Mouse (Mus musculus): ENCODE measurements around the gene Tbx2. TPM values are rescaled to one million over a fixed set of nuclear protein-coding genes. Genes with fewer than 3 reads are reported as not detected.

Tbx2 gene
- polyA plus RNA-seq, 1 experiment from 2014 or later = 14.2 TPM

GRCm38 (mm10) chr11:85876059-85876788 is 43.9 kb downstream of the Tbx2 start:
- Histone ChIP-seq H3K4me3 (no peak overlapping the region), H3K4me2 (peak overlapping the region; percentile 26; the same call in 1 of the 2 replicates), H3K27ac (no peak overlapping the region), H3K4me1 (no peaks in the 10 kb centered on the region), H3K9ac (no peak overlapping the region), H3K27me3 (peaks cover 13% of the 10 kb centered on the region), H3K9me3 (no peaks in the 10 kb centered on the region), H3K36me3 (no peaks in the 10 kb centered on the region)
- 42% methylated on average over 24 of the region's 24 CpGs for WGBS
- ATAC-seq (ENCODE audit: insufficient number of reproducible peaks, insufficient read depth, low FRiP score, low TSS enrichment, low read depth) = no peak

- WGBS = 35% methylated on average over 4 of the region's 4 CpGs
- Histone ChIP-seq H3K27me3 (peaks cover 72% of the 10 kb centered on the region), H3K36me3 (no peaks in the 10 kb centered on the region), H3K4me3 (no peak overlapping the region), H3K4me1 (peaks cover 14% of the 10 kb centered on the region), H3K27ac (no peak overlapping the region), H3K9ac (no peak overlapping the region), H3K4me2 (no peak overlapping the region), H3K9me3 (no peaks in the 10 kb centered on the region)
- no peak for ATAC-seq (ENCODE audit: insufficient number of reproducible peaks, insufficient read depth, low FRiP score, low TSS enrichment, low read depth)
These were observed 52.1 kb downstream of the Tbx2 start for GRCm38 (mm10) chr11:85884498-85884897.

GRCm38 (mm10) chr11:85885665-85886428 is 53.5 kb downstream of the Tbx2 start, which contains the start of gene Tbx4:
Tbx4 (plus strand) TSS chr11:85886422.
- Histone ChIP-seq H3K27ac (no peak within 1 kb of the TSS), H3K4me1 (peaks cover 24% of the 10 kb centered on the region), H3K9me3 (no peaks in the 10 kb centered on the region), H3K4me3 (peak within 1 kb of the TSS; percentile 15), H3K36me3 (no peaks in the 10 kb centered on the region), H3K27me3 (peaks cover 78% of the 10 kb centered on the region), H3K9ac (no peak within 1 kb of the TSS), H3K4me2 (peak within 1 kb of the TSS; percentile 33)
- ATAC-seq (ENCODE audit: insufficient number of reproducible peaks, insufficient read depth, low FRiP score, low TSS enrichment, low read depth) = no peak
- 18% methylated on average over 21 of the region's 28 CpGs for WGBS

- H3K36me3 ChIP-seq = no peaks in the 10 kb centered on the region
- no peak for ATAC-seq (ENCODE audit: insufficient number of reproducible peaks, insufficient read depth, low FRiP score, low TSS enrichment, low read depth)
- H3K4me3 ChIP-seq = peak overlapping the region; percentile 15
- WGBS = 3% methylated on average over 22 of the region's 22 CpGs
- H3K27me3 ChIP-seq = peaks cover 79% of the 10 kb centered on the region
- no peak overlapping the region for H3K27ac ChIP-seq
- peaks cover 29% of the 10 kb centered on the region for H3K4me1 ChIP-seq
- no peak overlapping the region for H3K9ac ChIP-seq
- peak overlapping the region; percentile 33 for H3K4me2 ChIP-seq
- no peaks in the 10 kb centered on the region for H3K9me3 ChIP-seq
These were observed 54.1 kb downstream of the Tbx2 start for GRCm38 (mm10) chr11:85886429-85886785.

GRCm38 (mm10) chr11:85887273-85887672 is 54.9 kb downstream of the Tbx2 start:
- H3K4me2 ChIP-seq = no peak overlapping the region
- no peak overlapping the region for H3K9ac ChIP-seq
- H3K27ac ChIP-seq = no peak overlapping the region
- H3K4me3 ChIP-seq = no peak overlapping the region
- no peak for ATAC-seq (ENCODE audit: insufficient number of reproducible peaks, insufficient read depth, low FRiP score, low TSS enrichment, low read depth)
- WGBS = 25% methylated on average over 6 of the region's 6 CpGs
- H3K36me3 ChIP-seq = no peaks in the 10 kb centered on the region
- peaks cover 84% of the 10 kb centered on the region for H3K27me3 ChIP-seq
- no peaks in the 10 kb centered on the region for H3K9me3 ChIP-seq
- peaks cover 29% of the 10 kb centered on the region for H3K4me1 ChIP-seq

DNA sequence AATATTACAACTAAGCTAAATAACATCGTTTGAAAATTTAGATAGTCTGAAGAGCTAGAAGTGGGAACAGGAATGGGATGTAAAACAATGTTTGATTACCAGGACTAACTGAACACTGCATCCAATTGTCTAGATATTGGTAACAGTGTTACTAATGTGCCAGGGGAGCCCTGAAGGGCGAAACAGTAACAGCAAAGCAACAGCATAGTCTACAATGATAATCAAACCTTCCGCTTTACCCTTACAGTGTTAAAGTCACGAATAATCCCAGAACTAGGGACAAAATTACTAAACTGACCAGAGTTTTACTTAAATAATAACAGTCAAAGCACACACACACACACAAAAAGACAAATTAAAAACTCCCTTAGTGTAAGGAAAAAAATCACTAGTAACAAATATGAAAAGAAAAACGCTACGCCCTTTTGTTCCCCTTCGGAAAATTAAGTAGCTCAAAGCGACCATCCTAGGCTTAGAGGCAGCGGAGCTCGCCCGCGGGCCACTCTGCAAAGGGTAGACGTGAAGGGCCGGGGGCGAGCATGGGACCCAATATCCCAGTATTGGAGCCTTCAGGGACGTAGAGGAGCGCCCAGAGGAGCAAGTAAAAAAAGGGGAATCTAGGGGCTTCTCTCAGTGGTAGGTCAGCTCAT is 55.6 kb downstream of the Tbx2 start:
- H3K4me3 ChIP-seq = peak overlapping the region; percentile 15
- H3K4me1 ChIP-seq = peaks cover 29% of the 10 kb centered on the region
- 3% methylated on average over 17 of the region's 17 CpGs for WGBS
- ATAC-seq (ENCODE audit: insufficient number of reproducible peaks, insufficient read depth, low FRiP score, low TSS enrichment, low read depth) = no peak
- 0 out of 2 replicates have a peak overlapping the region, but pooled peaks have one; percentile 32 for H3K9ac ChIP-seq
- no peaks in the 10 kb centered on the region for H3K36me3 ChIP-seq
- H3K27me3 ChIP-seq = peaks cover 88% of the 10 kb centered on the region
- H3K9me3 ChIP-seq = no peaks in the 10 kb centered on the region
- peak overlapping the region; percentile 38 for H3K4me2 ChIP-seq
- no peak overlapping the region for H3K27ac ChIP-seq

DNA sequence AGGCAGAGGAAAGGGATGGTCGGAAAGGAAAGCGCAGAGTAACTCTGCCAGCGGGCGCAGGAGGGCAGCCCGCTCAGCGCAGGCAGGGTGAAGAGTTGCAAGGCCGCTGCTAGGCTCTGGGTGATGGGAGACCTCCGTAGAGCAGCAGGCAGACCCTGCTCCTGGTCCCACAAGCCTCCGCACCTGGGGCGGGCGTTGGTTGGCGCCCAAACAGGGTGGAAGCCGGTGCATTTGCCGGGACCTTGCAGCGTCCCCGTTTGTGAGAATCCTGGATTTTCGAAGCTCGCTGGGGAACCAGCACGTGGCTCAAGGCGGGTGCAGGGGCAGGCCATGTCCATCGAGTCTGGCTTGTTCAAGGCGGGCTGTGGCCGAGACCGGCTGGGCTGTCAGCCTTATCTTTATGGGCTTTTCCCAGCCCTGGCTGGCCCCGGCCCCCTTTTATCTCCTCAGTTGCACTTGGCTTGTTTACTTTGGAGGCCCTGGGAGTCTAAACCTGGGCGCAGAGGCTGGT is 56.2 kb downstream of the Tbx2 start:
- Histone ChIP-seq H3K9me3 (no peaks in the 10 kb centered on the region), H3K9ac (0 out of 2 replicates have a peak overlapping the region, but pooled peaks have one; percentile 32), H3K4me1 (peaks cover 29% of the 10 kb centered on the region), H3K36me3 (no peaks in the 10 kb centered on the region), H3K27me3 (peaks cover 91% of the 10 kb centered on the region), H3K27ac (no peak overlapping the region), H3K4me2 (peak overlapping the region; percentile 38), H3K4me3 (peak overlapping the region; percentile 15)
- no peak for ATAC-seq (ENCODE audit: insufficient number of reproducible peaks, insufficient read depth, low FRiP score, low TSS enrichment, low read depth)
- 8% methylated on average over 26 of the region's 26 CpGs for WGBS

DNA sequence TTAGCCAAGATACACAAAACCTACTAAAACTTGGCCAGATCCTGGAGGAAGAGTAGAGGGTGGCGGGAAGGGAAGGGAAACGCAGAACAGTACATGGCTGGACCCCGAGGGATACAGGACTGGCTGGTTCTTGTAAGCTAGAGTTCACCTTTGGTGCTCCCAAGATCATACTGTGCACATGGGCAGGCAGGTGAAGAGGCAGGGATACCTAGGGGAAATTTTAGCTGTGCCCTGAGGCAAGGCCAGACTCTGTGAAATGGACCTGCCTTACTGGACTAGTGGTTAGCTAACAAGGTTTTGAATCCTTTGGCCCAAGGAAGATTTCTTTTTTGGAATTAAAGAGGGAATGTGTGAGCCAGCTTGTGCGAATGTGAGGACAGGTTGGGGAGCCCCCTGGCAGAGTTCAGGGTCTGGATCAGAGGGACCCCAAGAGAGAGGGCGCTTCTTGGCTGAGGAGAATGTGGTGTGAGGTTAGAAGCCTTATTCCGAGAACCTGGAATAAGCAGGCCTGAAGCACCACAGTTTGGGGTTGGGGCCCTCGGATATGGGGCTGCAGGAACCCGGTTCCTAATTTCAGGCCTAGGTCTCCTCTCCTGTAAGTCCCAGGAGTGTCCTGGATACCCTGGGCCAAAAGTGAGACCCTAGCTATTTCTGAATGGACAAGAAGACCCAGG is 56.8 kb downstream of the Tbx2 start:
- Histone ChIP-seq H3K4me3 (no peak overlapping the region), H3K27me3 (peaks cover 93% of the 10 kb centered on the region), H3K27ac (no peak overlapping the region), H3K4me2 (no peak overlapping the region), H3K36me3 (no peaks in the 10 kb centered on the region), H3K4me1 (peaks cover 29% of the 10 kb centered on the region), H3K9ac (no peak overlapping the region), H3K9me3 (no peaks in the 10 kb centered on the region)
- 41% methylated on average over 8 of the region's 8 CpGs for WGBS
- no peak for ATAC-seq (ENCODE audit: insufficient number of reproducible peaks, insufficient read depth, low FRiP score, low TSS enrichment, low read depth)

- H3K4me2 ChIP-seq = peak overlapping the region; percentile 14; the same call in 1 of the 2 replicates
- H3K27me3 ChIP-seq = peaks cover 93% of the 10 kb centered on the region
- no peaks in the 10 kb centered on the region for H3K36me3 ChIP-seq
- WGBS = 5% methylated on average over 47 of the region's 47 CpGs
- no peak overlapping the region for H3K27ac ChIP-seq
- H3K4me3 ChIP-seq = peak overlapping the region; percentile 19
- peaks cover 33% of the 10 kb centered on the region for H3K4me1 ChIP-seq
- no peaks in the 10 kb centered on the region for H3K9me3 ChIP-seq
- ATAC-seq (ENCODE audit: insufficient number of reproducible peaks, insufficient read depth, low FRiP score, low TSS enrichment, low read depth) = no peak
- H3K9ac ChIP-seq = no peak overlapping the region
These were observed 57.6 kb downstream of the Tbx2 start for GRCm38 (mm10) chr11:85889730-85890562.

GRCm38 (mm10) chr11:85890563-85890845 is 58.2 kb downstream of the Tbx2 start:
- H3K27me3 ChIP-seq = peaks cover 93% of the 10 kb centered on the region
- no peak overlapping the region for H3K27ac ChIP-seq
- H3K9ac ChIP-seq = no peak overlapping the region
- H3K4me3 ChIP-seq = no peak overlapping the region
- no peaks in the 10 kb centered on the region for H3K36me3 ChIP-seq
- no peak for ATAC-seq (ENCODE audit: insufficient number of reproducible peaks, insufficient read depth, low FRiP score, low TSS enrichment, low read depth)
- H3K9me3 ChIP-seq = no peaks in the 10 kb centered on the region
- no peak overlapping the region; the same call in 1 of the 2 replicates for H3K4me2 ChIP-seq
- WGBS = 3% methylated on average over 13 of the region's 13 CpGs
- H3K4me1 ChIP-seq = peaks cover 39% of the 10 kb centered on the region
